Mouse (Mus musculus): ENCODE measurements around the gene Inhbc. TPM values are rescaled to one million over a fixed set of nuclear protein-coding genes. Genes with fewer than 3 reads are reported as not detected.
"Not testable (repeated sequence)": the region's sequence is repeated elsewhere in the genome, so short reads cannot be mapped to it uniquely, and the experiment has no call there.

Gene Inhbc
- total RNA-seq, 2 experiments from 2014 or later, result not detected

DNA sequence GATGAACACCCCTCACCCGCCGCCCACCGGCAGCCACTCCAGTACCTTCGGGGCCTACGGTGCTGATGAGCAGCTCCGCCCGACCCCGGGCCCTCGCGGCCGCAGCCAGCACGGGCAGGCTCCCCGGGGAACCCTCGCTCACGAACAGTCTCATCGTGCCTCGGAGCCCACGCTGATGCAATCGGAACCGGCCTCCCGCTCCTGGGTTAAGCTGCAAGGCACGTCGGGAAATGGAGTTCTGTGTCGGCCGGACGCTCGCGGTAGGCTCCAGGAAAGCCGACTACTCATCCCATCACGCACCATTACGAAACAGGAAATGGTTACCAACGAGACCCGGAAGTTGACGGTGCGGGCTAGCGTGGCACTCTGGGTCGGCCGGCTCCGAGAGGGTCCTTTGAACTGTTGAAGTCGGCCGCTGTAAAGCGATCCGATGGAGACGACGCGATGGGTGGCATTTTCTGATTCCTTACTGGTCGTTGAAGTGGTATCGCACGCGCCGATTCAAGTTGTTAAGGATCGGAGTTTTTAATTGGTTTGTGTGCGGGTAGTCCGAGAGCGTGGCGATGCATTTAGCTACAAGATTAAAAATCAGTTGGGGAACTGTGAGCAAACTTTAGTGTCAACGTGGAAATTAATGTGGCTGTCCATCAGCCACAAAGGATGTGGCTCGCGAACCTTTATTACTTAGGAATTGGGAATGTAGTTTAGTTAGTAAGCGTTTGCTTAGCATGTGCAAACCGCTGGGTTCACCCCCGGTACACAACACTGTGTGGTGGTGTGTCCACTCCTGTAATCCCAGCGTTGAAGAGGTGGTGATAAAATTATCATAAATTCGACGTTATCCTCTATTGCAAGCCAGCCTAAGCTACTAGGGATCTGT lies 58.5 kb downstream of the Inhbc start, which contains the start of gene Mars:
TSS of gene Mars (minus strand) at position 311 of the 880 bp plus-strand sequence.
- intact Hi-C loops (cut with DNase I; ENCODE audit: low total_unique reads), result no loop called here
- peak; percentile 91 for DNase-seq

DNA sequence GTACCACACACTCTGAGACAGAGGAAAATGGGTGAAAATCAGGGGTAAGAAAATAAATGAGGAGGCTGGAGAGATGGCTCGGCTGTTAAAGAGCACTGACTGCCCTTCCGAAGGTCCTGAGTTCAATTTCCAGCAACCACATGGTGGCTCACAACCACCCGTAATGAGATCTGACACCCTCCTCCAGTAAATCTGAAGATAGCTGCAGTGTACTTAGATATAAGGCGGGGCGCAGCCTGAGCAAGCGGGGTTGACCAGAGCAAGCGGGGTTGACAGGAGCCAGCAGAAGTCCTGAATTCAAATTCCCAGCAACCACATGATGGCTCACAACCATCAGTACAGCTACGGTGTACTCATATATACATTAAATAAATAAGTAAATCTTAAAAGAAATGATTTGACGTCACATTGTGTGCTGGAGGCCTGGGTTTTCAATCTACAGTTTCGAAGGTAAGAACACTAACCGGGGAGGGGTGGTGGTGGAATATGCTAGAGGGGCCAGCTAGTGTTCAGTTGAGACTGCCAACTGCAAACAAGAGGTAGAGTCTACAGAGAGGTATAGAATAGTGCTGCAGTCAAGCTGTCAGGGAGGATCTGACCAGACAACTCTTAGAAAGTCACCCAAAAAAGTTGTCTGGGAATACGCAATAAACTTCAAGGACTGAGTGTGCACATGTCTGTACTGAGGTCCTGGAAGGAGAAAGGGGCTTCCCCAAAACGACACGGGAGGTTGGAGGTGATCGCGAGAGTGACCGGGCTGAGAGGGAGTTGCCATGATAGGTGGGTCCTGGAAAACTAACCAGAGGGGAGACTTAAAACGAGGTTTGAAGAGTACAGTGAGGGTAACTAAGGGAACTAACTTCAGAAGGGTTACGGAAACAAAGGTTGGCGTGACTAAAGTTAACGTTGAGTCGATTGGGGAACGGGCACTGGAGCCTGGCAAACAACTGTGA lies 59.4 kb downstream of the Inhbc start:
- intact Hi-C loops (cut with DNase I; ENCODE audit: low total_unique reads), result no loop called here
- no peak for DNase-seq

DNA sequence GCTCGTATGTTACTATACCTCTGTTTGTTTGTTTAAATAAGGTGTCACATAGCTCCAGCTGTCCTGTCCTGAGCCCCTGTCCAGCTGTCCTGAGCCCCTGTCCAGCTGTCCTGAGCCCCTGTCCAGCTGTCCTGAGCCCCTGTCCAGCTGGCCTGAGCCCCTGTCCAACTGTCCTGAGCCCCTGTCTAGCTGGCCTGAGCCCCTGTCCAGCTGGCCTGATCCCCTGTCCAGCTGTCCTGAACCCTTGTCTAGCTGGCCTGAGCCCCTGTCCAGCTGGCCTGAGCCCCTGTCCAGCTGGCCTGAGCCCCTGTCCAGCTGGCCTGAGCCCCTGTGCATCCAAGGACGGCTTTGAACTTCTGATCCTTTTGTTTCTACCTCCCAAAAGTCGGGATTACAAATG lies 61.1 kb downstream of the Inhbc start:
- intact Hi-C loops (cut with DNase I; ENCODE audit: low total_unique reads), result not testable (repeated sequence)

More for the DNA sequence above, 61.1 kb downstream of the Inhbc start:
- DNase-seq, result not testable (repeated sequence)

Other genes with a start within 250 kb of the Inhbc start
- gene Os9, start 249.3 kb downstream of the Inhbc start, total RNA-seq (2021), result 10 to 100 TPM; 20.3 to 23.5 TPM
- 1 to 10 TPM; 1.5 to 1.9 TPM for gene B4galnt1, start 205.2 kb downstream of the Inhbc start, total RNA-seq (2021)
- gene Slc26a10, start 189.8 kb downstream of the Inhbc start, total RNA-seq (2021), result 1 to 10 TPM; 3.7 to 7.6 TPM
- gene Arhgef25, start 180.3 kb downstream of the Inhbc start, total RNA-seq (2021), result 10 to 100 TPM; 13.9 to 14.4 TPM
- 10 to 100 TPM; 22.2 to 24.8 TPM for gene Dtx3, start 174.7 kb downstream of the Inhbc start, total RNA-seq (2021)
- 1 to 10 TPM; 6.3 to 7.6 TPM for gene Pip4k2c, start 158.8 kb downstream of the Inhbc start, total RNA-seq (2021)
- gene Kif5a, start 107.1 kb downstream of the Inhbc start, total RNA-seq (2021), result under 1 TPM; 0.45 to 0.53 TPM
- gene Dctn2, start 104.1 kb downstream of the Inhbc start, total RNA-seq (2021), result 100 to 1,000 TPM in 1 of 2 experiments, 10 to 100 TPM in 1; 99.8 to 103 TPM
- gene Mbd6, start 81.4 kb downstream of the Inhbc start, total RNA-seq (2021), result 10 to 100 TPM; 16.1 to 17.1 TPM
- 10 to 100 TPM; 50.3 to 56.0 TPM for gene Mars, start 58.6 kb downstream of the Inhbc start, total RNA-seq (2021)
- gene Arhgap9, start 48.5 kb downstream of the Inhbc start, total RNA-seq (2021), result 1 to 10 TPM; 1.3 to 2.1 TPM
- 1 to 10 TPM; 2.3 to 2.7 TPM for gene Gli1, start 28.5 kb downstream of the Inhbc start, total RNA-seq (2021)
- gene Inhbe, start 16.0 kb downstream of the Inhbc start, total RNA-seq (2021), result not detected
- gene R3hdm2, start 9.9 kb upstream of the Inhbc start, total RNA-seq (2021), result 10 to 100 TPM; 84.1 to 89.2 TPM
- gene Stac3, start 131.3 kb upstream of the Inhbc start, total RNA-seq (2021), result 100 to 1,000 TPM; 315 to 336 TPM
- gene Ndufa4l2, start 144.5 kb upstream of the Inhbc start, total RNA-seq (2021), result 10 to 100 TPM; 23.3 to 25.3 TPM
- 10 to 100 TPM; 29.4 to 33.1 TPM for gene Shmt2, start 152.0 kb upstream of the Inhbc start, total RNA-seq (2021)
- gene Nxph4, start 164.1 kb upstream of the Inhbc start, total RNA-seq (2021), result 1 to 10 TPM; 1.3 to 1.5 TPM